Mouse (Mus musculus) liver, embryonic 15.5 days (tissue): ENCODE results near the gene Des. TPM values are rescaled to one million over a fixed set of nuclear protein-coding genes. Genes with fewer than 3 reads are reported as not detected.

Source experiments
- ATAC-seq: fragments of 200-750 bp; cut with Nextera tagmentation; 2 replicates; pipeline ENCODE4 v1.8.0; 2017; ENCODE audit warnings: moderate number of reproducible peaks, mild to moderate bottlenecking, moderate library complexity; ENCODE audit not compliant: insufficient read depth
- H3K27ac ChIP-seq: fragments of 300-500 bp; sonication (generic); replicated peaks from 2 replicates; pipeline ENCODE4 v1.5.1; 2015; ENCODE audit warnings: mild to moderate bottlenecking, inconsistent platforms
- H3K27me3 ChIP-seq: fragments of 300-500 bp; sonication (generic); 2 replicates; pipeline ENCODE4 v1.6.1; 2015; ENCODE audit warnings: mild to moderate bottlenecking, inconsistent platforms
- H3K36me3 ChIP-seq: fragments of 300-500 bp; sonication (generic); replicated peaks from 2 replicates; pipeline ENCODE4 v1.6.1; 2015; ENCODE audit warnings: moderate library complexity, mild to moderate bottlenecking, inconsistent platforms
- H3K4me1 ChIP-seq: fragments of 300-500 bp; sonication (generic); replicated peaks from 2 replicates; pipeline ENCODE4 v1.6.1; 2015; ENCODE audit warnings: inconsistent platforms
- H3K4me2 ChIP-seq: fragments of 300-500 bp; sonication (generic); 2 replicates; pipeline ENCODE4 v1.6.1; 2015; ENCODE audit warnings: moderate library complexity, mild to moderate bottlenecking, inconsistent platforms
- H3K4me3 ChIP-seq: fragments of 300-500 bp; sonication (generic); replicated peaks from 2 replicates; pipeline ENCODE4 v1.5.1; 2015; ENCODE audit warnings: mild to moderate bottlenecking, inconsistent platforms
- H3K9ac ChIP-seq: fragments of 300-500 bp; sonication (generic); 2 replicates; pipeline ENCODE4 v1.6.1; 2015; ENCODE audit warnings: moderate library complexity, mild to moderate bottlenecking, inconsistent platforms
- H3K9me3 ChIP-seq: fragments of 300-500 bp; sonication (generic); replicated peaks from 2 replicates; pipeline ENCODE4 v1.6.1; 2016; ENCODE audit warnings: inconsistent platforms
- WGBS: fragments of 180-500 bp; shearing (Covaris S2); methylation state at CpG from one replicate; pipeline ENCODE4 v1.1.7; 2015; ENCODE audit warnings: mixed read lengths; ENCODE audit not compliant: insufficient replicate concordance; 5-methylcytosine and 5-hydroxymethylcytosine counted together
- polyA plus RNA-seq: library from polyadenylated mRNA; unstranded; fragments of >200 nt; fragmentation: Nextera tagmentation; extraction: Ambion mirVana; gene quantifications from 2 replicates; pipeline ENCODE4 v1.2.1, GENCODE M21; 2015

Gene Des
- polyA plus RNA-seq, 1 experiment from 2014 or later = 12.8 TPM

DNA sequence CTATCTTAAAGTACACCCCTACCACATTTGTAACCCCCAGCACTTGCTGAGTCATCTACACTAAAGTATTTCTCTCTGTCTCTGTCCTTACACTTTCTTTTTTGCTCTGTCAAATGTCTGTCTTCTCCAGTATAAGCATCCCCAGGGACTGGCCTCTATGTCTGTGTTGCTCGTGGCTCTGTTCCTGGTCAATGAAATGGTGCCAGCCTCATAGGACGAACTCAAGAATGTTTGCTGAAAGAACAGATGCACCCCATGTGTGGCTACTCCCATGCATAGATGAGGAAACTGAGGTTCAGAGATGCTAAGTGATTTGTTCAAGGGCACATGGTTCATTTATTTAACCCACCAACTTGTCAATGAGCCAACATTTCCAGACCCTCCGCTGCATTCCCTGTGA lies 12.3 kb downstream of the Des start:
- Histone ChIP-seq H3K4me2 (no peak overlapping the region), H3K27me3 (peaks cover 56% of the 10 kb centered on the region), H3K36me3 (no peaks in the 10 kb centered on the region), H3K4me3 (no peak overlapping the region), H3K27ac (no peak overlapping the region), H3K9ac (no peak overlapping the region), H3K9me3 (no peaks in the 10 kb centered on the region), H3K4me1 (peaks cover 16% of the 10 kb centered on the region; the same call in 1 of the 2 replicates)
- ATAC-seq = no peak
- WGBS = 66% methylated on average over 3 of the region's 3 CpGs

- Histone ChIP-seq H3K4me2 (no peak overlapping the region), H3K27ac (no peak overlapping the region), H3K4me3 (no peak overlapping the region), H3K9ac (no peak overlapping the region), H3K4me1 (peaks cover 16% of the 10 kb centered on the region; the same call in 1 of the 2 replicates), H3K36me3 (no peaks in the 10 kb centered on the region), H3K27me3 (peaks cover 64% of the 10 kb centered on the region), H3K9me3 (no peaks in the 10 kb centered on the region)
- WGBS = 65% methylated on average over 3 of the region's 3 CpGs
- no peak for ATAC-seq
These were observed 13.1 kb downstream of the Des start for GRCm38 (mm10) chr1:75373276-75373675.

GRCm38 (mm10) chr1:75374950-75375936 lies 15.1 kb downstream of the Des start, which contains the start of gene Speg:
Gene Speg (plus strand): TSS chr1:75375297.
- Histone ChIP-seq H3K27ac (no peak within 1 kb of the TSS), H3K4me3 (peak within 1 kb of the TSS; percentile 25; the same call in 1 of the 2 replicates), H3K9ac (no peak within 1 kb of the TSS), H3K4me2 (peak within 1 kb of the TSS; percentile 45), H3K27me3 (peaks cover 73% of the 10 kb centered on the region), H3K4me1 (peaks cover 12% of the 10 kb centered on the region; the same call in 1 of the 2 replicates), H3K9me3 (no peaks in the 10 kb centered on the region), H3K36me3 (no peaks in the 10 kb centered on the region)
- 8% methylated on average over 57 of the region's 57 CpGs for WGBS
- 0 out of 2 replicates have a peak, but pooled peaks have one; percentile 30 for ATAC-seq

GRCm38 (mm10) chr1:75379196-75379595 lies 19.1 kb downstream of the Des start:
- Histone ChIP-seq H3K36me3 (no peaks in the 10 kb centered on the region), H3K9ac (no peak overlapping the region), H3K4me2 (no peak overlapping the region), H3K4me3 (no peak overlapping the region), H3K27ac (no peak overlapping the region), H3K9me3 (no peaks in the 10 kb centered on the region), H3K4me1 (peaks cover 18% of the 10 kb centered on the region), H3K27me3 (peaks cover 97% of the 10 kb centered on the region)
- 50% methylated on average over 2 of the region's 2 CpGs for WGBS
- ATAC-seq = no peak

- WGBS = 51% methylated on average over 8 of the region's 8 CpGs
- no peak overlapping the region for H3K9ac ChIP-seq
- H3K4me1 ChIP-seq = peaks cover 17% of the 10 kb centered on the region
- no peak for ATAC-seq
- no peaks in the 10 kb centered on the region for H3K9me3 ChIP-seq
- no peak overlapping the region for H3K27ac ChIP-seq
- no peak overlapping the region for H3K4me3 ChIP-seq
- no peaks in the 10 kb centered on the region for H3K36me3 ChIP-seq
- H3K4me2 ChIP-seq = no peak overlapping the region
- peaks cover 97% of the 10 kb centered on the region for H3K27me3 ChIP-seq
These were observed 19.8 kb downstream of the Des start for GRCm38 (mm10) chr1:75379931-75380330.

GRCm38 (mm10) chr1:75380951-75381350 lies 20.8 kb downstream of the Des start:
- WGBS = 19% methylated on average over 2 of the region's 2 CpGs
- H3K9ac ChIP-seq = no peak overlapping the region

GRCm38 (mm10) chr1:75381482-75382355 lies 21.6 kb downstream of the Des start:
- no peak overlapping the region for H3K9ac ChIP-seq
- peaks cover 97% of the 10 kb centered on the region for H3K27me3 ChIP-seq

More at GRCm38 (mm10) chr1:75380951-75381350, 20.8 kb downstream of the Des start:
- Histone ChIP-seq H3K4me3 (no peak overlapping the region), H3K27ac (no peak overlapping the region), H3K4me2 (no peak overlapping the region), H3K36me3 (no peaks in the 10 kb centered on the region), H3K9me3 (no peaks in the 10 kb centered on the region), H3K27me3 (peaks cover 97% of the 10 kb centered on the region), H3K4me1 (peaks cover 7% of the 10 kb centered on the region)
- no peak for ATAC-seq

GRCm38 (mm10) chr1:75382356-75383071 lies 22.4 kb downstream of the Des start:
- no peak overlapping the region for H3K9ac ChIP-seq
- peaks cover 98% of the 10 kb centered on the region for H3K27me3 ChIP-seq

More at GRCm38 (mm10) chr1:75381482-75382355, 21.6 kb downstream of the Des start:
- Histone ChIP-seq H3K4me3 (peak overlapping the region; percentile 39), H3K4me2 (peak overlapping the region; percentile 63), H3K27ac (no peak overlapping the region), H3K9me3 (no peaks in the 10 kb centered on the region), H3K4me1 (peaks cover 7% of the 10 kb centered on the region), H3K36me3 (no peaks in the 10 kb centered on the region)
- 6% methylated on average over 53 of the region's 60 CpGs for WGBS
- ATAC-seq = no peak

GRCm38 (mm10) chr1:75384470-75385141 lies 24.5 kb downstream of the Des start:
- Histone ChIP-seq H3K4me3 (no peak overlapping the region), H3K27ac (no peak overlapping the region), H3K27me3 (peaks cover 98% of the 10 kb centered on the region), H3K36me3 (no peaks in the 10 kb centered on the region), H3K4me2 (no peak overlapping the region), H3K9me3 (no peaks in the 10 kb centered on the region), H3K9ac (no peak overlapping the region), H3K4me1 (peaks cover 17% of the 10 kb centered on the region)
- 73% methylated on average over 27 of the region's 27 CpGs for WGBS
- no peak for ATAC-seq

More at GRCm38 (mm10) chr1:75382356-75383071, 22.4 kb downstream of the Des start:
- H3K27ac ChIP-seq = no peak overlapping the region
- no peaks in the 10 kb centered on the region for H3K36me3 ChIP-seq
- no peak for ATAC-seq
- H3K4me3 ChIP-seq = peak overlapping the region; percentile 39
- peaks cover 8% of the 10 kb centered on the region for H3K4me1 ChIP-seq
- H3K9me3 ChIP-seq = no peaks in the 10 kb centered on the region
- H3K4me2 ChIP-seq = peak overlapping the region; percentile 63
- WGBS = 2% methylated on average over 28 of the region's 28 CpGs

- H3K4me3 ChIP-seq = no peak overlapping the region
- H3K27ac ChIP-seq = no peak overlapping the region
- no peak overlapping the region for H3K9ac ChIP-seq
- no peak for ATAC-seq
- no peaks in the 10 kb centered on the region for H3K9me3 ChIP-seq
- no peaks in the 10 kb centered on the region for H3K36me3 ChIP-seq
- peaks cover 98% of the 10 kb centered on the region for H3K27me3 ChIP-seq
- no peak overlapping the region for H3K4me2 ChIP-seq
- peaks cover 17% of the 10 kb centered on the region for H3K4me1 ChIP-seq
- WGBS = 62% methylated on average over 20 of the region's 20 CpGs
These were observed 25.1 kb downstream of the Des start for GRCm38 (mm10) chr1:75385142-75385730.
